Mouse (Mus musculus) MEL (cell line): ENCODE data around the gene Dgcr2. TPM values are rescaled to one million over a fixed set of nuclear protein-coding genes. Genes with fewer than 3 reads are reported as not detected.

Source experiments
- DNase-seq: peaks from one replicate; pipeline ENCODE4 v3.0.0; 2011; ENCODE audit warnings: low read depth, low spot score
- H3K27ac ChIP-seq: 2 replicates; pipeline ENCODE4 v1.5.1; 2012; ENCODE audit warnings: low read depth, mild to moderate bottlenecking, control low read depth, low read length, moderate library complexity; ENCODE audit not compliant: control insufficient read depth
- H3K27me3 ChIP-seq, 2 experiments: fragments of 150-350 bp in 1 of 2; sonication (generic) in 1 of 2; 2 replicates each; pipeline ENCODE4 v1.6.1; 2012; ENCODE audit warnings: low read length in 2 of 2, mild to moderate bottlenecking in 2 of 2, improper control_type of control experiment in 1 of 2, moderate library complexity in 1 of 2; ENCODE audit not compliant: insufficient read depth in 2 of 2, control insufficient read depth in 1 of 2
- H3K36me3 ChIP-seq, 2 experiments: 2 replicates each; pipeline ENCODE4 v1.6.1; 2012 to 2014; ENCODE audit warnings: low read length in 2 of 2, improper control_type of control experiment in 1 of 2, inconsistent platforms in 1 of 2, mild to moderate bottlenecking in 1 of 2; ENCODE audit not compliant: insufficient read depth in 2 of 2, control insufficient read depth in 1 of 2
- H3K4me1 ChIP-seq, 2 experiments: fragments of 150-350 bp in 1 of 2; sonication (generic) in 1 of 2; 2 replicates each; pipeline ENCODE4 v1.6.1; 2012; ENCODE audit warnings: low read length in 2 of 2, improper control_type of control experiment in 1 of 2, mild to moderate bottlenecking in 1 of 2; ENCODE audit not compliant: insufficient read depth in 2 of 2, control insufficient read depth in 1 of 2
- H3K4me3 ChIP-seq, 2 experiments: fragments of 150-350 bp in 1 of 2; sonication (generic) in 1 of 2; 2 replicates each; pipeline ENCODE4 v1.5.1; 2012; ENCODE audit warnings: low read depth in 2 of 2, low read length in 2 of 2, mild to moderate bottlenecking in 2 of 2, moderate library complexity in 2 of 2, control low read depth in 1 of 2, improper control_type of control experiment in 1 of 2; ENCODE audit not compliant: control insufficient read depth in 1 of 2, insufficient read depth in 1 of 2
- H3K79me2 ChIP-seq: 2 replicates; pipeline ENCODE4 v1.6.1; 2012; ENCODE audit warnings: mild to moderate bottlenecking, low read length, moderate library complexity; ENCODE audit not compliant: control insufficient read depth, poor library complexity, insufficient read depth
- H3K9ac ChIP-seq: 2 replicates; pipeline ENCODE4 v1.6.1; 2012; ENCODE audit warnings: low read depth, mild to moderate bottlenecking, control low read depth, low read length, moderate library complexity; ENCODE audit not compliant: control insufficient read depth, poor library complexity, severe bottlenecking
- H3K9me3 ChIP-seq: fragments of 150-350 bp; sonication (generic); replicated peaks from 2 replicates; pipeline ENCODE4 v1.6.1; 2012; ENCODE audit warnings: mild to moderate bottlenecking, low read length, improper control_type of control experiment, moderate library complexity; ENCODE audit not compliant: insufficient read depth
- CTCF ChIP-seq, 3 experiments: IDR thresholded peaks in 2 of 3; conservative IDR thresholded peaks in 1 of 3; 2 replicates each; pipeline ENCODE4 v1.5.1; 2011 to 2012; ENCODE audit warnings: low read length in 3 of 3, low read depth in 2 of 3, mild to moderate bottlenecking in 2 of 3, improper control_type of control experiment in 1 of 3, inconsistent platforms in 1 of 3, mixed read lengths in 1 of 3, moderate library complexity in 1 of 3; ENCODE audit not compliant: control insufficient read depth in 1 of 3, insufficient read depth in 1 of 3, poor library complexity in 1 of 3, severe bottlenecking in 1 of 3
- HCFC1 ChIP-seq: IDR thresholded peaks from 2 replicates; pipeline ENCODE4 v1.6.1; 2012; ENCODE audit warnings: low read depth, mild to moderate bottlenecking, inconsistent platforms, low read length, improper control_type of control experiment, moderate library complexity
- MAFK ChIP-seq: IDR thresholded peaks from 2 replicates; pipeline ENCODE4 v1.6.1; 2011; ENCODE audit warnings: low read depth, mild to moderate bottlenecking, low read length, improper control_type of control experiment, borderline replicate concordance
- MAZ ChIP-seq: IDR thresholded peaks from 2 replicates; pipeline ENCODE4 v1.6.1; 2012; ENCODE audit warnings: low read depth, mild to moderate bottlenecking, inconsistent platforms, low read length, improper control_type of control experiment
- MEF2A ChIP-seq: IDR thresholded peaks from 2 replicates; pipeline ENCODE4 v1.6.1; 2014; ENCODE audit warnings: low read depth, mild to moderate bottlenecking, inconsistent platforms, low read length, improper control_type of control experiment; ENCODE audit not compliant: poor library complexity, insufficient replicate concordance, severe bottlenecking; ENCODE audit errors: extremely low read depth
- NRF1 ChIP-seq: IDR thresholded peaks from 2 replicates; pipeline ENCODE4 v1.6.1; 2014; ENCODE audit warnings: low read depth, mild to moderate bottlenecking, inconsistent platforms, low read length, improper control_type of control experiment, moderate library complexity; ENCODE audit not compliant: poor library complexity, insufficient read depth, severe bottlenecking
- RAD21 ChIP-seq: IDR thresholded peaks from 2 replicates; pipeline ENCODE4 v1.6.1; 2011; ENCODE audit warnings: mild to moderate bottlenecking, low read depth, low read length, improper control_type of control experiment
- TBP ChIP-seq: IDR thresholded peaks from 2 replicates; pipeline ENCODE4 v1.8.0; 2011; ENCODE audit warnings: low read depth, low read length, improper control_type of control experiment
- TCF12 ChIP-seq: IDR thresholded peaks from 2 replicates; pipeline ENCODE4 v1.6.1; 2014; ENCODE audit warnings: low read depth, mild to moderate bottlenecking, inconsistent platforms, low read length, improper control_type of control experiment, moderate library complexity
- ZC3H11A ChIP-seq: IDR thresholded peaks from 2 replicates; pipeline ENCODE4 v1.6.1; 2012; ENCODE audit warnings: low read depth, mild to moderate bottlenecking, inconsistent platforms, low read length, improper control_type of control experiment
- ZKSCAN1 ChIP-seq: IDR thresholded peaks from 2 replicates; pipeline ENCODE4 v1.6.1; 2012; ENCODE audit warnings: low read depth, mild to moderate bottlenecking, inconsistent platforms, low read length, improper control_type of control experiment, moderate library complexity
- ZMIZ1 ChIP-seq: IDR thresholded peaks from 2 replicates; pipeline ENCODE4 v1.6.1; 2012; ENCODE audit warnings: low read depth, mild to moderate bottlenecking, inconsistent platforms, low read length, improper control_type of control experiment, moderate library complexity
- polyA plus RNA-seq, 2 experiments: library from polyadenylated mRNA; stranded (reverse) in 1 of 2; unstranded in 1 of 2; fragments of >175 nt in 1 of 2; fragments of >200 nt in 1 of 2; gene quantifications; 2 replicates each; pipeline versions ENCODE4 v1.2.1 to v1.2.4; 2012; ENCODE audit warnings: low replicate concordance in 2 of 2, low read depth in 1 of 2; ENCODE audit not compliant: insufficient read length in 2 of 2, insufficient read depth in 1 of 2, missing spikeins in 1 of 2
- total RNA-seq: library from RNA; depleted of rRNA; stranded (reverse); fragments of 300-350 nt; gene quantifications from 2 replicates; pipeline ENCODE4 v1.2.3, GENCODE M21; 2012

The Dgcr2 gene
- total and polyA plus RNA-seq, 3 experiments = 37.1 to 53.7 TPM; not detected in 1

- no peak overlapping the region for H3K27ac ChIP-seq
- H3K4me3 ChIP-seq = no peak overlapping the region
These were observed 99.8 kb downstream of the Dgcr2 start for GRCm38 (mm10) chr16:17798321-17799180.

GRCm38 (mm10) chr16:17797812-17798311 is 100.5 kb downstream of the Dgcr2 start:
- Histone ChIP-seq H3K4me3 (no peak overlapping the region), H3K9me3 (no peaks in the 10 kb centered on the region), H3K4me1 (no peaks in the 10 kb centered on the region), H3K79me2 (no peaks in the 10 kb centered on the region), H3K9ac (no peak overlapping the region), H3K27ac (no peak overlapping the region), H3K36me3 (no peaks in the 10 kb centered on the region), H3K27me3 (no peaks in the 10 kb centered on the region)
- no peak for TF ChIP-seq RAD21
- TF ChIP-seq HCFC1 = no peak
- no peak for TF ChIP-seq CTCF (IDR thresholded peaks at IDR 0.05 in 2 of 3, conservative IDR thresholded peaks at IDR 0.05 in 1 of 3; ENCODE audit: control insufficient read depth in 1 of 3, insufficient read depth in 1 of 3, low read depth in 2 of 3, low read length in 3 of 3, poor library complexity in 1 of 3, severe bottlenecking in 1 of 3)
- no peak for DNase-seq

More at GRCm38 (mm10) chr16:17798321-17799180, 99.8 kb downstream of the Dgcr2 start:
- no peaks in the 10 kb centered on the region for H3K79me2 ChIP-seq
- no peaks in the 10 kb centered on the region for H3K4me1 ChIP-seq
- DNase-seq = no peak
- no peak overlapping the region for H3K9ac ChIP-seq
- TF ChIP-seq MAFK = no peak
- H3K36me3 ChIP-seq = no peaks in the 10 kb centered on the region
- no peaks in the 10 kb centered on the region for H3K27me3 ChIP-seq
- H3K9me3 ChIP-seq = no peaks in the 10 kb centered on the region

GRCm38 (mm10) chr16:17796971-17797811 is 101.2 kb downstream of the Dgcr2 start, which contains the start of gene Scarf2:
Gene Scarf2, plus strand, starts transcription at chr16:17797282.
- no peak for DNase-seq
- H3K27ac ChIP-seq = no peak within 1 kb of the TSS
- H3K79me2 ChIP-seq = no peaks in the 10 kb centered on the region
- no peak within 1 kb of the TSS for H3K9ac ChIP-seq
- H3K4me1 ChIP-seq = no peaks in the 10 kb centered on the region
- H3K27me3 ChIP-seq = no peaks in the 10 kb centered on the region
- no peaks in the 10 kb centered on the region for H3K9me3 ChIP-seq
- TF ChIP-seq MAZ (no peak), TCF12 (no peak), ZC3H11A (no peak), HCFC1 (no peak), MAFK (no peak), ZMIZ1 (no peak), ZKSCAN1 (no peak), TBP (no peak), MEF2A (no peak), NRF1 (no peak)
- TF ChIP-seq, all 39 proteins: peak for 0
- Histone ChIP-seq H3K36me3 (no peaks in the 10 kb centered on the region), H3K4me3 (no peak within 1 kb of the TSS)
